Mouse (Mus musculus) heart, adult 2 months (tissue): ENCODE data around the gene Ggcx.

Experiments
- EP300 ChIP-seq: fragments of 200-500 bp; IDR thresholded peaks from 2 replicates; pipeline ENCODE4 v1.6.1; 2011; ENCODE audit warnings: low read depth, low read length, control low read depth; ENCODE audit not compliant: insufficient read depth
- POLR2A ChIP-seq: fragments of 200-500 bp; IDR thresholded peaks from 2 replicates; pipeline ENCODE4 v1.6.1; 2011; ENCODE audit warnings: mild to moderate bottlenecking, low read depth, low read length, control low read depth; ENCODE audit not compliant: insufficient read depth

DNA sequence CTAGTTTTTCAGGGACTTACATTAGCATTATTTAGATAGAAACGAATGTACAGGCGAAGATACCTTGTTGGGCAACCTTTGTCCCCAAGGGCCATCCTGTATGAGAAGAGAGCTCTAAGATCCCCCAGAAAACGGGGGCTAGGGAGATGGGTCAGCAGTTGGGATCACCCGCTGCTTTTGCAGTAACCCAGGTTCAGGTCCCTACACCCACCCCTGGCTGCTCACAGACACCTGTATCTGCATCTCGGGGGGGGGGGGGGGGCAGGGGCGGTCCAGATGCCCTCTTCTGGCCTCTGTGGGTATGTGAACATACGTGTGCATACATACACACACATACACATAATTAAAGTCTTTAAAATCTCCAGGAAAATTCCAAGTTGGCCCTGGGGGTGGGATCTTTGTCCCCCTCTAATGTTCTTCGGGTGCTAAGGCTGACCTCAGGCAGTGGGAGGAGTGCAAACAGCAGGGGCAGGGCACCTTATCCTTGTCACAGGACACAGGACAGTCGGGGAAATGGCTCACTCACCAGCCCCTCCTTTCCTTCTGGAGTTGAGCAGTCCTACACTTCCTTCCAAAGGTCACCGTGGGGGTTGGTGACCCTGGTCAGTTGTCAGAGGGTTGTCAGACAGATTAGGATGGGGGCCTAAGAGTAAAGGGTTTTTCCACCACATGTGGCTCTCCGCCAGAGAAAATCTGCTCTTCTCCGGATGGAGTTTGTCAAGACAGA is 23.1 kb upstream of the Ggcx start:
- TF ChIP-seq POLR2A, result peak; percentile 67
- TF ChIP-seq EP300, result peak; percentile 44; the same call in 1 of the 2 replicates
